Mouse (Mus musculus): ENCODE measurements around the gene H2afv. TPM values are rescaled to one million over a fixed set of nuclear protein-coding genes. Genes with fewer than 3 reads are reported as not detected.

H2afv gene
- polyA plus RNA-seq, 1 experiment from 2014 or later, result 424 TPM

DNA sequence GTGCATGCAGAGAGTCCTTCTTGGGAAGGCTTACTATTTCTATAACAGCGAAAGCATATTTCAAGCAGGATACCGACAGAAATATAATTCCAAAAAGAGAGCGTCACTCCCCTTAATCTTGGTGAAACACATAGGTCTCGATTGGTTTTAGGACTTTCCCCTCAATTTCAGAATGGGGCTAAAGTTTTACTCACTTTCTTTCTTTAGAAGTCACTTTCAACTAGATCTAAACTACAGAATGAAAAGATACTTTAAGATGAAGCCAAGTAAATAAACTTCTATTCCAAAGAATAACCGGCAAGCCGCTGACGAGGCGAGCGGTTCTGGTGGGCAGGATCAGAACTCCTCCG is 541 bp downstream of the H2afv start:
- peak overlapping the region; percentile 86 to 89 for H3K27ac ChIP-seq (replicated peaks in 1 of 2; ENCODE audit: control insufficient read depth in 1 of 2, insufficient read depth in 1 of 2, low read depth in 2 of 2, low read length in 2 of 2)
- no peaks in the 10 kb centered on the region for H3K9me3 ChIP-seq (ENCODE audit: control insufficient read depth, low read length)
- ATAC-seq (ENCODE audit: insufficient number of reproducible peaks, insufficient read depth, low FRiP score, low read depth), result no peak
- H3K4me1 ChIP-seq (ENCODE audit: control insufficient read depth in 2 of 2, insufficient read depth in 2 of 2, low read length in 2 of 2), result peaks cover 2 to 11% of the 10 kb centered on the region in 2 experiments; a peak in 2 of 4 replicates
- no peaks in the 10 kb centered on the region for H3K27me3 ChIP-seq (ENCODE audit: control insufficient read depth, insufficient read depth, low read length)
- H3K4me2 ChIP-seq (ENCODE audit: low read length), result peak overlapping the region; percentile 79
- peak overlapping the region; percentile 75 to 92 for H3K4me3 ChIP-seq (ENCODE audit: control insufficient read depth in 1 of 2, insufficient read depth in 1 of 2, low read depth in 1 of 2, low read length in 2 of 2)
- under 1% methylated on average over 10 of the region's 10 CpGs for WGBS
- peaks cover 9% of the 10 kb centered on the region for H3K36me3 ChIP-seq (ENCODE audit: control insufficient read depth, insufficient read depth, low read length)
- peak overlapping the region; percentile 86 for H3K9ac ChIP-seq (ENCODE audit: low read length)

DNA sequence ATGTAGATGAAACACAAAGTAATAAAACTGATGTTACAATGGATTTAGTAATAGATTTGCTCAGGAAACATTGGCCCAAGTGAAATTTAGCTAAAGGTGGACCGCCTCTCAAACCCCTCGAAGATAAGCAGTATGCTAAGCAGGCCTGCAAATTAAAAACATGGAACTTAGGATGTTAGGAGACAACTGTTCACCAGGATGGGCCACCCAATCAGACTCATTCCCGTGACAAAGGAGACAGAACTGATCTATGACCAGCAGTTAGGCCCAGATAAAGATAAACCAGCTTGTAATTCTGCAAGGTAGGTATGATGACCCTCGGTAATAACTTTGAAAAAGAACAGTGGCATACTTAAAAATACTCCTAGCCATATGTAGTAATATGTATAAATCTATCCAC is 1.1 kb downstream of the H2afv start:
- 40% methylated on average over 4 of the region's 4 CpGs for WGBS
- H3K4me3 ChIP-seq (ENCODE audit: control insufficient read depth in 1 of 2, insufficient read depth in 1 of 2, low read depth in 1 of 2, low read length in 2 of 2), result peak overlapping the region; percentile 75 to 92; a peak in 3 of 4 replicates
- peak overlapping the region; percentile 86 for H3K9ac ChIP-seq (ENCODE audit: low read length)
- no peaks in the 10 kb centered on the region for H3K9me3 ChIP-seq (ENCODE audit: control insufficient read depth, low read length)
- H3K4me1 ChIP-seq (ENCODE audit: control insufficient read depth in 2 of 2, insufficient read depth in 2 of 2, low read length in 2 of 2), result peaks cover 2 to 11% of the 10 kb centered on the region in 2 experiments; a peak in 2 of 4 replicates
- H3K27ac ChIP-seq (replicated peaks in 1 of 2; ENCODE audit: control insufficient read depth in 1 of 2, insufficient read depth in 1 of 2, low read depth in 2 of 2, low read length in 2 of 2), result peak overlapping the region; percentile 27 to 89; a peak in 3 of 4 replicates
- H3K27me3 ChIP-seq (ENCODE audit: control insufficient read depth, insufficient read depth, low read length), result no peaks in the 10 kb centered on the region
- ATAC-seq (ENCODE audit: insufficient number of reproducible peaks, insufficient read depth, low FRiP score, low read depth), result no peak
- peak overlapping the region; percentile 79 for H3K4me2 ChIP-seq (ENCODE audit: low read length)
- H3K36me3 ChIP-seq (ENCODE audit: control insufficient read depth, insufficient read depth, low read length), result peaks cover 15% of the 10 kb centered on the region

DNA sequence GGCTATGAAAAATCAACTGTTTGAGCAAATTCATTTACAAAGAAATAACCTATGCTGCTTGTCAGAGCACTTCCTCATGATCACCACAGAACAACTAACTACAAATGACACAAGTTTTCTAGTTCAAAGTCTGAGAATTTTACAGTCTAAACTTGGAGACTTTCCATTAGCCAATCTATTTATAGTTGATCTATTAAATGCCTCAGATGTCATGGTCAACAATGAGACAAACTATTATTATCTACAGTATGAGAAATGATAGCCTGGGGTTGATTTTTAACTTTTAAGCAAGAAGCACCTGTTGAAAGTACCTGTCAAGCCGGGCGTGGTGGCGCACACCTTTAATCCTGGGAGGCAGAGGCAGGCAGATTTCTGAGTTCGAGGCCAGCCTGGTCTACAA is 1.7 kb downstream of the H2afv start:
- Histone ChIP-seq H3K27ac (replicated peaks in 1 of 2; ENCODE audit: control insufficient read depth in 1 of 2, insufficient read depth in 1 of 2, low read depth in 2 of 2, low read length in 2 of 2) (no peak overlapping the region), H3K9me3 (ENCODE audit: control insufficient read depth, low read length) (no peaks in the 10 kb centered on the region), H3K4me1 (ENCODE audit: control insufficient read depth in 2 of 2, insufficient read depth in 2 of 2, low read length in 2 of 2) (peaks cover 2 to 7% of the 10 kb centered on the region in 2 experiments; a peak in 2 of 4 replicates), H3K4me2 (ENCODE audit: low read length) (peak overlapping the region; percentile 79), H3K4me3 (ENCODE audit: control insufficient read depth in 1 of 2, insufficient read depth in 1 of 2, low read depth in 1 of 2, low read length in 2 of 2) (no peak overlapping the region), H3K9ac (ENCODE audit: low read length) (no peak overlapping the region), H3K27me3 (ENCODE audit: control insufficient read depth, insufficient read depth, low read length) (no peaks in the 10 kb centered on the region), H3K36me3 (ENCODE audit: control insufficient read depth, insufficient read depth, low read length) (peaks cover 21% of the 10 kb centered on the region)
- WGBS, result 96% methylated on average over 4 of the region's 4 CpGs
- no peak for ATAC-seq (ENCODE audit: insufficient number of reproducible peaks, insufficient read depth, low FRiP score, low read depth)

DNA sequence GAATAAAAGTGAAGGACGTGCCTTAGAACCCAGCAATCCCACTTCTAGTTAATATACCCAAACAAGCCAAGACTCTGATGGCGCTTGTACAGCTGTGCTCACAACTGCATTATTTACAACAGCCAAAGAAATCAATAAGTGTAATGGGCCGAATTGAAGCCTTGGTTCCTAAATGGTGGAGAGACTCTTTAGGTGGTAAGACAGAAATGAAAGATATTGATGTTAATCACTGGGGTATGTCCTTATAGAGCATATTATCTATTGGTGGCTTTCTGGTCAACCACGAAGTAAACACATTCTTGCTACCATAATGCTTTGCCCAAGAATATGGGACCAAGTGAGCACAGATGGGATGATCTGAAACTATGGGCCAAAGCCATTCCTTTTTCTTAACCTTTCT is 4.1 kb downstream of the H2afv start:
- no peak overlapping the region for H3K27ac ChIP-seq (replicated peaks in 1 of 2; ENCODE audit: control insufficient read depth in 1 of 2, insufficient read depth in 1 of 2, low read depth in 2 of 2, low read length in 2 of 2)

DNA sequence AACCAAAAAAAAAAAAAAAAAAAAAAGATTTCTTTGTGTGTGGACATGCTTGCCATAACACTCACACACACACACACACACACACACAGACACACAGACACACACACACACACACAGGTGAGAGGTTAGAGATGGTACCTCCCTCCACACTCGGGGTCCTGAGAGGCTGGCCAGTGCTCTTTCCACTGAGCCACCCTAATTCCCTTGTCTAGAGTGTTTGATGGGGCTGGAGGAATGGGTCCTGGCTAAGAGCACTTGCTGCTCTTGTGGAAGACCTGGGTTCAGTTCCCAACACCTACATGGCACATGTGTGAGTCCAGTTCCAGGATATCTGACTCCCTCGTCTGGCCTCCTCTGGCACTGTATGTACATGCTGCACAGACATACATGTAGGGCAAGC is 6.6 kb downstream of the H2afv start:
- no peak overlapping the region for H3K4me3 ChIP-seq (ENCODE audit: control insufficient read depth in 1 of 2, insufficient read depth in 1 of 2, low read depth in 1 of 2, low read length in 2 of 2)

More for the DNA sequence above, 4.1 kb downstream of the H2afv start:
- Histone ChIP-seq H3K4me2 (ENCODE audit: low read length) (no peak overlapping the region), H3K9ac (ENCODE audit: low read length) (no peak overlapping the region), H3K9me3 (ENCODE audit: control insufficient read depth, low read length) (no peaks in the 10 kb centered on the region), H3K4me3 (ENCODE audit: control insufficient read depth in 1 of 2, insufficient read depth in 1 of 2, low read depth in 1 of 2, low read length in 2 of 2) (no peak overlapping the region), H3K27me3 (ENCODE audit: control insufficient read depth, insufficient read depth, low read length) (no peaks in the 10 kb centered on the region), H3K36me3 (ENCODE audit: control insufficient read depth, insufficient read depth, low read length) (peaks cover 42% of the 10 kb centered on the region), H3K4me1 (ENCODE audit: control insufficient read depth in 2 of 2, insufficient read depth in 2 of 2, low read length in 2 of 2) (peaks cover 2 to 6% of the 10 kb centered on the region in 2 experiments; a peak in 2 of 4 replicates)
- no peak for ATAC-seq (ENCODE audit: insufficient number of reproducible peaks, insufficient read depth, low FRiP score, low read depth)
- 98% methylated on average over 4 of the region's 4 CpGs for WGBS

DNA sequence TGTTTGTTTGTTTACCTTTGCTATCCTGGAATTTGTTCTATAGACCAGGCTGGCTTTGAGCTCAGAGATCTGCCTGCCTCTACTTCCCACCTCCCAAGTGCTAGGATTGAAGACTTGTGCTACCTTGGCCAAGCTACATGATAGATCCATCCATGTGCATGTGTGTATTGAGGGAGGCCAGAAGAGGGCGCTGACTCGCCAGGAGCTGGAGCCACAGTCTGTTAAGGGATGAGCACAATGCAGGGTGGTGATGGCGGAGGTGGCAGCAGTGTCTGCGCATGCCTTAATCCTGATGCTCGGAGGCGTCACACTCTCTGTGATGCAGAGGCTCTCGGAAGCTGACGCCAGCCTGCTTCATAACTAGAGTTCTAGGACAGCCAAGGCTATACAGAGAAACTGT is 7.8 kb downstream of the H2afv start:
- WGBS, result 73% methylated on average over 8 of the region's 8 CpGs
- Histone ChIP-seq H3K9me3 (ENCODE audit: control insufficient read depth, low read length) (no peaks in the 10 kb centered on the region), H3K27ac (replicated peaks in 1 of 2; ENCODE audit: control insufficient read depth in 1 of 2, insufficient read depth in 1 of 2, low read depth in 2 of 2, low read length in 2 of 2) (no peak overlapping the region), H3K9ac (ENCODE audit: low read length) (no peak overlapping the region), H3K36me3 (ENCODE audit: control insufficient read depth, insufficient read depth, low read length) (peaks cover 78% of the 10 kb centered on the region), H3K4me1 (ENCODE audit: control insufficient read depth in 2 of 2, insufficient read depth in 2 of 2, low read length in 2 of 2) (no peaks in the 10 kb centered on the region), H3K27me3 (ENCODE audit: control insufficient read depth, insufficient read depth, low read length) (no peaks in the 10 kb centered on the region), H3K4me2 (ENCODE audit: low read length) (no peak overlapping the region), H3K4me3 (ENCODE audit: control insufficient read depth in 1 of 2, insufficient read depth in 1 of 2, low read depth in 1 of 2, low read length in 2 of 2) (no peak overlapping the region)
- ATAC-seq (ENCODE audit: insufficient number of reproducible peaks, insufficient read depth, low FRiP score, low read depth), result no peak

More for the DNA sequence above, 6.6 kb downstream of the H2afv start:
- H3K27me3 ChIP-seq (ENCODE audit: control insufficient read depth, insufficient read depth, low read length), result no peaks in the 10 kb centered on the region
- H3K4me2 ChIP-seq (ENCODE audit: low read length), result no peak overlapping the region
- H3K9me3 ChIP-seq (ENCODE audit: control insufficient read depth, low read length), result no peaks in the 10 kb centered on the region
- whole genome bisulfite sequencing, result 94% methylated on average over 2 of the region's 2 CpGs
- ATAC-seq (ENCODE audit: insufficient number of reproducible peaks, insufficient read depth, low FRiP score, low read depth), result no peak
- H3K9ac ChIP-seq (ENCODE audit: low read length), result no peak overlapping the region
- H3K4me1 ChIP-seq (ENCODE audit: control insufficient read depth in 2 of 2, insufficient read depth in 2 of 2, low read length in 2 of 2), result no peaks in the 10 kb centered on the region
- H3K27ac ChIP-seq (replicated peaks in 1 of 2; ENCODE audit: control insufficient read depth in 1 of 2, insufficient read depth in 1 of 2, low read depth in 2 of 2, low read length in 2 of 2), result no peak overlapping the region
- H3K36me3 ChIP-seq (ENCODE audit: control insufficient read depth, insufficient read depth, low read length), result peaks cover 67% of the 10 kb centered on the region

DNA sequence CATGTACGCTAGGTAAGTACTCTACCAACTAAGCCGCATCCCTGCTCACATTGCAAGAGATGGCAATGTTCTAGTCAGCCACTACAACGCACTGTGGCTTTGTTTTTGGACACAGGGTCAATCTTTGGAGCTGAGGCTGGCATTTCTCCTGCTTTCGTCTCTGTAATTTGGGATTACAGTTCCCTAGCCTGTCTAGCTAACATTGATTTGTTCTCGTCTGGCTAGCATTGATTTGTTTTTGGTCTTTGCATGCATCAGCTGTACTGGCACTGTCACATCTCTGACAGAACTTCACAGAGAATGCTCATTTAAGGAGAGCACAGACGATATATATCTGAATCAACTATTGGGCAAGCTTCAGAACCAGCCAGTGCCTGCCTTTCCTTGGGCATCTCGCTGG is 14.1 kb downstream of the H2afv start:
- no peak for ATAC-seq (ENCODE audit: insufficient number of reproducible peaks, insufficient read depth, low FRiP score, low read depth)
- Histone ChIP-seq H3K27me3 (ENCODE audit: control insufficient read depth, insufficient read depth, low read length) (no peaks in the 10 kb centered on the region), H3K36me3 (ENCODE audit: control insufficient read depth, insufficient read depth, low read length) (peaks cover 98% of the 10 kb centered on the region), H3K4me3 (ENCODE audit: control insufficient read depth in 1 of 2, insufficient read depth in 1 of 2, low read depth in 1 of 2, low read length in 2 of 2) (no peak overlapping the region), H3K4me2 (ENCODE audit: low read length) (no peak overlapping the region), H3K4me1 (ENCODE audit: control insufficient read depth in 2 of 2, insufficient read depth in 2 of 2, low read length in 2 of 2) (no peaks in the 10 kb centered on the region), H3K9me3 (ENCODE audit: control insufficient read depth, low read length) (no peaks in the 10 kb centered on the region), H3K9ac (ENCODE audit: low read length) (no peak overlapping the region), H3K27ac (replicated peaks in 1 of 2; ENCODE audit: control insufficient read depth in 1 of 2, insufficient read depth in 1 of 2, low read depth in 2 of 2, low read length in 2 of 2) (no peak overlapping the region)
- 96% methylated on average over 7 of the region's 7 CpGs for whole genome bisulfite sequencing

DNA sequence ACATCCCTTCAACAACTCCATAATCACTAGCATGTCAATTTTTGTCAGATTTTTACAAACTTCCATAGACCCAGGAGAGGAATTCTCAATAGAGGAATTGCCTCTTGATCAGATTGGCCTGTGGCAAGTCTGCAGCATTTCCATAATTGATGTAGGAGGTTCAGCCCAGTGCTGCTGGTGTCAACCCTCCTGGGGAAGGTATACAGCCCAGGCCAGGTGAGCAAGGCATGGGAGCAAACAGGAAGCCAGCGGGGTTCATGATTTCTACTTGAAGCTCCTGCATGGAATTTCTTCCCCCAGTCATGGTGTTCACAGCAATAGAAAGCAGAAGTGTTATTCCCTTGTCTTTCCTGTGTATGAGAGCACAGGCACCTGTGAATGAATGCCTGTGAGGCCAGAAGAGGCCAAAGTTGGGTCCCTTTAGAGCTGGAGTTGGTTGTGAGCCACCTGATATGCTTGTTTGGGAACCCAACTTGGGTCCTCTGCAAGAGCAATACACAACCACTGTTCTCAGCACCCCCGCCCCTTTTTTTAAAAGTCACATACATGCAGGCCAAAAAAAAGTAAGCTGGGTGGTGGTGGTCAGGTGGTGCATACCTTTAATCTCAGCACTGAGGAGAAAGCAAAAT is 23.4 kb downstream of the H2afv start:
- Histone ChIP-seq H3K4me1 (ENCODE audit: control insufficient read depth in 2 of 2, insufficient read depth in 2 of 2, low read length in 2 of 2) (peaks cover 0 to 17% of the 10 kb centered on the region in 2 experiments; a peak in 2 of 4 replicates), H3K9ac (ENCODE audit: low read length) (no peak overlapping the region), H3K36me3 (ENCODE audit: control insufficient read depth, insufficient read depth, low read length) (peaks cover 75% of the 10 kb centered on the region), H3K4me2 (ENCODE audit: low read length) (no peak overlapping the region), H3K27me3 (ENCODE audit: control insufficient read depth, insufficient read depth, low read length) (no peaks in the 10 kb centered on the region), H3K4me3 (ENCODE audit: control insufficient read depth in 1 of 2, insufficient read depth in 1 of 2, low read depth in 1 of 2, low read length in 2 of 2) (no peak overlapping the region), H3K27ac (replicated peaks in 1 of 2; ENCODE audit: control insufficient read depth in 1 of 2, insufficient read depth in 1 of 2, low read depth in 2 of 2, low read length in 2 of 2) (peak overlapping the region in 1 of 2 experiments; percentile 24; a peak in 1 of 4 replicates), H3K9me3 (ENCODE audit: control insufficient read depth, low read length) (no peaks in the 10 kb centered on the region)
- whole genome bisulfite sequencing, result 75% methylated on average over 2 of the region's 2 CpGs
- no peak for ATAC-seq (ENCODE audit: insufficient number of reproducible peaks, insufficient read depth, low FRiP score, low read depth)

Measured in heart, embryonic 14.5 days (tissue).